Mouse (Mus musculus) C2C12 (cell line): ENCODE results near the gene Prss30. TPM values are rescaled to one million over a fixed set of nuclear protein-coding genes. Genes with fewer than 3 reads are reported as not detected.

ENCODE experiments used
- H3K27me3 ChIP-seq: one replicate; pipeline ENCODE4 v1.6.1; 2011; ENCODE audit not compliant: control insufficient read depth, insufficient read depth, insufficient read length
- H3K36me3 ChIP-seq: one replicate; pipeline ENCODE4 v1.6.1; 2011; ENCODE audit not compliant: control insufficient read depth, insufficient read depth
- H3K4me3 ChIP-seq: one replicate; pipeline ENCODE4 v1.5.1; 2011; ENCODE audit warnings: mild to moderate bottlenecking, control low read depth; ENCODE audit not compliant: poor library complexity, insufficient read depth, severe bottlenecking
- H3K79me2 ChIP-seq: one replicate; pipeline ENCODE4 v1.6.1; 2011; ENCODE audit not compliant: control insufficient read depth, insufficient read depth
- H3K79me3 ChIP-seq: one replicate; pipeline ENCODE4 v1.6.1; 2011; ENCODE audit warnings: low read depth, control low read depth
- H3ac ChIP-seq: one replicate; pipeline ENCODE3; 2011; ENCODE audit warnings: low read depth; ENCODE audit not compliant: control insufficient read depth, insufficient read length
- CEBPB ChIP-seq: IDR thresholded peaks from one replicate; pipeline ENCODE4 v1.6.1; 2011; ENCODE audit warnings: low read depth, mild to moderate bottlenecking, control low read depth, moderate library complexity
- CTCF ChIP-seq: IDR thresholded peaks from one replicate; pipeline ENCODE4 v1.5.1; 2011; ENCODE audit not compliant: control insufficient read depth, insufficient read depth, insufficient read length
- FOSL1 ChIP-seq: IDR thresholded peaks from one replicate; pipeline ENCODE4 v1.8.0; 2011; ENCODE audit warnings: mild to moderate bottlenecking, low read length; ENCODE audit not compliant: poor library complexity, insufficient read depth, severe bottlenecking
- MAX ChIP-seq: IDR thresholded peaks from one replicate; pipeline ENCODE4 v1.6.1; 2011; ENCODE audit warnings: mild to moderate bottlenecking, control low read depth
- MYOD1 ChIP-seq: IDR thresholded peaks from one replicate; pipeline ENCODE4 v1.6.1; 2011; ENCODE audit warnings: low read depth; ENCODE audit not compliant: control insufficient read depth, insufficient read length
- MYOG ChIP-seq: IDR thresholded peaks from one replicate; pipeline ENCODE4 v1.6.1; 2011; ENCODE audit not compliant: control insufficient read depth, insufficient read length; ENCODE audit errors: extremely low read depth
- USF1 ChIP-seq: IDR thresholded peaks from one replicate; pipeline ENCODE4 v1.6.1; 2011; ENCODE audit warnings: low read depth, mild to moderate bottlenecking, control low read depth, moderate library complexity
- long read RNA-seq, 2 experiments: library from polyadenylated mRNA; unstranded; transcript quantifications; one replicate each; pipeline ENCODE4 v2.0.0; 2019 to 2020
- polyA plus RNA-seq: library from polyadenylated mRNA; unstranded; fragments of >200 nt; fragmentation: generic; extraction: Trizol; gene quantifications from one replicate; pipeline ENCODE4 v1.2.1, GENCODE M21; 2012; ENCODE audit warnings: missing spikeins

Gene Prss30
- polyA plus RNA-seq: 0.04 TPM
- long read RNA-seq, experiment 1: 0 reads
- long read RNA-seq, experiment 2: 0 reads

DNA sequence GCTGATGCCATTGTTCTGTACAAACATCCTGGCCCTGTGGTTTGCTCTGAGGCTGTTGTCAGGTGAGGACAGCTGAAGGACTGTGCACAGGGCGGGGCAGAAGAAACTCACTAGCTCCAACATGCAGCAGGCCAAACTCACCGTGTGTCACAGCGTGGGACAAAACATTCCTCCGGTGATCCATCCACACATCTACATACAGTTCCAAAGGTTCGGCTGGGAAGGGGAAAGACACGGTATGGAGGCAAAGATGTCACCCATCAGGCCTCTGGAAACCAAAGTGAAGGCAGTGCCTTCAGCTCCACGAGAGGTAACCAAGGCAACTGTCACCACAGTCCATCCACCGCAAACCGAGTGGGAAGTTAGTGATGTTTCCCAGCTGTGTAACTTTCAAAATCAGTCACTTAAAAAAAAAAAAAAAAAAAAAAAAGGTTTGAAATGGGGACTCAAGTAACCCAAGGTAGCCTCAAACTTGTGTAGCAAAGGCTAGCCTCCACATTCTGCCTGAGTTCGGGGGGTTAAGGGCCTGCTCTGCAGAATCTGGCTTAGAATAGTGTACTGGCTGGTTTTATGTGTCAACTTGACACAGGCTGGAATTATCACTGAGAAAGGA, at the start of gene Prss30:
Gene Prss30, minus strand, starts transcription at position 270 of the 613 bp plus-strand sequence.
- no peaks in the 10 kb centered on the region for H3K79me3 ChIP-seq
- no peaks in the 10 kb centered on the region for H3K27me3 ChIP-seq
- H3K4me3 ChIP-seq: no peak within 1 kb of the TSS
- H3ac ChIP-seq: no peak within 1 kb of the TSS
- no peaks in the 10 kb centered on the region for H3K79me2 ChIP-seq
- H3K36me3 ChIP-seq: no peaks in the 10 kb centered on the region
- TF ChIP-seq CEBPB (no peak), MYOD1 (peak; percentile 36)

DNA sequence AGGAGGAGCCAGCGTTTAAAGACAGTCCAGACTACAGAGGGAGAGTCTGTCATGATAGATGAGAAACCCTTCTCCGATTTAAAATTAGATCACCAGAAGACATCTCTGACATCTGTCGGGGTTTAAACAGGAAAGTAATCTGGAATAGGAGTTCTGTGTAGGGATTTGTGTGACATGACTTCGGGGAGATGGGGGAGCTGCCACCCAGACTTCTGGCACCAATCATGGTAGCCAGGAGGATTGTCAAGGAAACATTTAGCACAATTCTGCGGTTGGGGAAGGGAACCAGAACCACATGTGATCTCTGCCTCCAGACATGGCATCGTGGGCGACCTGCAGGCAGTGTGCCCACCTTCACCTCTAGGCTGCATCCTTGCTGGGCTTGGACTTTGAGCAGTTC, 49.1 kb upstream of the Prss30 start:
- H3K4me3 ChIP-seq: no peak overlapping the region
- no peaks in the 10 kb centered on the region for H3K36me3 ChIP-seq
- no peaks in the 10 kb centered on the region for H3K79me3 ChIP-seq
- H3ac ChIP-seq: no peak overlapping the region
- H3K79me2 ChIP-seq: no peaks in the 10 kb centered on the region
- no peak for TF ChIP-seq FOSL1
- no peak for TF ChIP-seq MAX
- no peak for TF ChIP-seq MYOG
- TF ChIP-seq USF1: no peak
- no peak for TF ChIP-seq MYOD1
- TF ChIP-seq CEBPB: no peak
- no peak for TF ChIP-seq CTCF
- no peaks in the 10 kb centered on the region for H3K27me3 ChIP-seq

DNA sequence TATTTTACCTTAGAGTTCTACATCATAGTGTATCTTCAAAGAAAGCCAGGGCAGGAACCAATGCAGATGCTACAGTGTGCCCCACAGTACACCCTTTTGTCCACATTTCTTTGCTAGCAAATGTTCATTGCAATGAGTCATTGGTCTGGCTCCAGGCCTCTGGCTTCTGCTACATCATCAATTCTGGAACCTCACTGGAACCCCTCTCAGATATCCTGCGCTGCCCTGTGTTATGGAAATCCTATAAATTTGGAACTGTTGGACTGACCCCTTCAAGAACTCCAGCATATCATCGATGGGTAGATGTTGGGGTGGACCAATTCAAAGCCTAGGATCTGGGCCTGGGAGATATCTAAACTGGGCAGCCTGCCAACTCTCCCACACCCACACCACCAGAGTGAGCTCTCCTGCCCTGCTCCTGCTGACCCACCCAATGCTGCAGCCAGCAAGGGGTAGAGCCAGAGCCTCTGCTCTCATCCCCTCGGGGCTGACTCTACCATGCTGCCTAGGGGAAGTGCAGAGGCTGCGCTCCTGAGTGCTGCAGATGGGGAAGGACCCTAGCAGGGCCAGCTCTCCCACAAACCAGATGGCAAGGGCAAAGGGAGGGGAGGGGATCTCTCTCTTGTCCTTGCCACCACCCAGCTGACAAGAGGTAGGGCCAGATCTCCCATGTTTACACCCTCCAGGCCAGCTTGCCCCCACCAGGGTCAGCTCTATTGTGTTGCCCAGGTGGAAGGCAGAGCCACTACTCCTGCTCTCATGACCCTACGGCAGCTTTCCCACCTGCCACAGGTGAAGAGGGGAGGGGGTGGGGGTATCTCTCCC, 41.2 kb upstream of the Prss30 start:
- no peak for TF ChIP-seq MYOG
- no peaks in the 10 kb centered on the region for H3K27me3 ChIP-seq
- no peaks in the 10 kb centered on the region for H3K79me3 ChIP-seq
- H3ac ChIP-seq: no peak overlapping the region
- H3K79me2 ChIP-seq: no peaks in the 10 kb centered on the region
- H3K4me3 ChIP-seq: no peak overlapping the region
- no peaks in the 10 kb centered on the region for H3K36me3 ChIP-seq

DNA sequence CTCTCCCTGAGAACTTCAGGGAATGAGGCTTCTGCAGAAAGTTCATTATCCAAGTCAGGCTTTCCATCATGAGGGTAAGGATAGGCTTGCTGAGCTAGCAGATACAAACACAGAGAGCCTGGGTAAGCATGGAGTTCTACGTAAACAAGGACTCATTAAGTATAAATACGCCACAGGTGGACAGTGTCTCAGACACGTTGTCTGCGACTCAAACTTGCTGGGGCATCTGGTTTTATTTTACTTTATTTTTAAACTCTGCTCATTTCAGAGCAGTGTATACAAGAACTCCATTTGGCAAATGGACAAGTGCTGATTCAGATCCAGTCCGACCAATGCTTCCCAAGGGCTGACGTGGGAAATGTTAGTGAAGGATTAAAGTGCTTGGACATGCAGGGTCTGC, 40.3 kb upstream of the Prss30 start:
- TF ChIP-seq FOSL1: no peak
- TF ChIP-seq CTCF: no peak
- no peak for TF ChIP-seq MYOD1
- no peak for TF ChIP-seq CEBPB
- no peak for TF ChIP-seq MYOG
- no peak for TF ChIP-seq USF1
- no peak for TF ChIP-seq MAX
- Histone ChIP-seq H3K79me3 (no peaks in the 10 kb centered on the region), H3K79me2 (no peaks in the 10 kb centered on the region), H3K27me3 (no peaks in the 10 kb centered on the region), H3ac (no peak overlapping the region), H3K36me3 (no peaks in the 10 kb centered on the region), H3K4me3 (no peak overlapping the region)

DNA sequence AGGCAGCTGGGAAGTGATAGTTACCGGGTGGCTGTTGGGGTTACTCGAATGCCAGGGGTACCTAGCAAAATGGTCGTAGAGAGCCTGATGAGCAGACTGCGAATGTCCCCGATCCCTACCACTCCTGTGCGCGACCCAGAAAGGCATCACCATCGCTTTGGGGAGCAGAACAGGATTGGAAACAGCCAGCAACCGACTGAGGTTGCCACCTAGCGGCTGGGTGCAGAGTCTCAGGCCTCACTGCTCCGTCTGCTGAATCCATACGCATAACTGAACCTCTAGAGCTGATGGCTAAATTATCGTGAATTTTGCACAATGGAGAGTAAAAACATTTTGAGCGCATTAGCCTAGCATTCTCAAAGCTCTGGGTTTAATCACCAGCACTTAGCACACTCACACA, 35.4 kb upstream of the Prss30 start:
- Histone ChIP-seq H3ac (no peak overlapping the region), H3K79me3 (no peaks in the 10 kb centered on the region), H3K79me2 (no peaks in the 10 kb centered on the region), H3K36me3 (no peaks in the 10 kb centered on the region), H3K4me3 (no peak overlapping the region), H3K27me3 (no peaks in the 10 kb centered on the region)
- TF ChIP-seq USF1 (no peak), CTCF (peak; percentile 48)

DNA sequence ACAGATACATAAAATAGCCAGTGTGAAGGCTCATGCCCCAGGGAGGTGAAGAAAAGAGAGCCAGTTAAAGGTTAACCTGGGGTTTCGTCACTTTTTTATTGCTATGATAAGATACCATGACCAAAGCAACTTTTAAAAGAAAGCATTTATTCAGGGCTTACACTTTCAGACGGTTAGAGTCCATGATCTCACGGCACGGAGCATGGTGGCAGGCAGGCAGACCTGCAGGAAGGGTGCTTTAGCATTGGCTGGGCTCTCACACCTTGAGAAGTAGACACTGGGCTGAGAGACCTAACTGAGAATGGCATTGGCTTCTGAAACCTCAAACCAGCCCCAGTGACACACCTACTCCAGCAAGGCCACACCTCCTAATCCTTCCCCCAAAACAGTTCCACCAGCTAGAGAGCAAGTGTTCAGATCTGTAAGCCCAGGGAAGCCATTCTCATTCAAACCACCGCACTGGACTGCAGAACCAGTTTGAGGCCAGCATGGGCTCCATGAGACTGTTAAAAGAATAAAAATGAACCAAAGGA, 34.1 kb upstream of the Prss30 start:
- TF ChIP-seq CTCF (no peak), MYOD1 (no peak), CEBPB (no peak), MAX (no peak), FOSL1 (no peak), MYOG (no peak), USF1 (no peak)
- H3K4me3 ChIP-seq: no peak overlapping the region
- H3K36me3 ChIP-seq: no peaks in the 10 kb centered on the region
- no peaks in the 10 kb centered on the region for H3K79me3 ChIP-seq
- H3ac ChIP-seq: no peak overlapping the region
- no peaks in the 10 kb centered on the region for H3K79me2 ChIP-seq
- no peaks in the 10 kb centered on the region for H3K27me3 ChIP-seq
